Mouse (Mus musculus): ENCODE results near the gene Csad. TPM values are rescaled to one million over a fixed set of nuclear protein-coding genes. Genes with fewer than 3 reads are reported as not detected.

The Csad gene
- polyA plus RNA-seq, 1 experiment from 2014 or later = 64.3 TPM

DNA sequence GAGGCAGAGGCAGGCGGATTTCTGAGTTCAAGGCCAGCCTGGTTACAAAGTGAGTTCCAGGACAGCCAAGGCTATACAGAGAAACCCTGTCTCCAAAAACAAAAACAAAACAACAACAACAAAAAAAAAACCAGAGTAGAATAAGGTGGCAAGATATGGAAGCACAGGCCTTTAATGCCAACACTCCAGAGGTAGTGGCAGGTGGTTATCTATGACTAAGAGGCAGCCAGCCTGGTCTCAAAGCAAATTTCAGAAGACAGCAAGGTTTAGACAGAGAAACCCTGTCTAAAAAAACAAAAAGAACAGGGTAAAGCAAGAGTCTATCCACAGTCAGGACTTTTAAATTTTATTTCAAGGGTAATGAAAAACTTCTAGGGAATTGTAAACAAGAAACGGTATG lies 69.8 kb downstream of the Csad start:
- Histone ChIP-seq H3K27ac (no peak overlapping the region), H3K9me3 (no peaks in the 10 kb centered on the region), H3K9ac (no peak overlapping the region), H3K36me3 (peaks cover 24% of the 10 kb centered on the region), H3K4me3 (replicated peaks) (peak overlapping the region; percentile 89; the same call in 1 of the 2 replicates), H3K4me2 (peak overlapping the region; percentile 83; the same call in 1 of the 2 replicates), H3K27me3 (replicated peaks) (no peaks in the 10 kb centered on the region), H3K4me1 (peaks cover 16% of the 10 kb centered on the region)
- WGBS = 60% methylated on average over 2 of the region's 2 CpGs
- no peak for ATAC-seq (ENCODE audit: insufficient read depth, low FRiP score, low read depth)

DNA sequence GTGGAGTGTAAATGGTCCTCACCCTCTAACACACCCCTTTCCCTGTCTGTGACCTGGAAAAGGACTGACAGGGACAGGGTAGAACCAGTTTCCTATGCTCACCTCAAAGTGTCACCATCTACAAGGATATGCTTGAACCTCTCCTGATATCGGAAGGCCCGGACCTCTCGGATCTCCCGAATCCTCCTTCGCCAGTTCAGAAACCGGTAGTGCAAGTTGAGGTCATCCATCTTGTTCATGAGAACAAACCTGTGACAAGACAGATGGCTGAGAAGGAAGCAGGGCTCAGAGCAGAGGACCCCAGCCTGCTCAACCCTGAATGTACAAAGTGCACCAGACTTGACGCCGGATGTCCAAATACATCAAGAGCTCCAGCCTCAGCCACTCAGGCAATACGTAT lies 71.2 kb downstream of the Csad start:
- H3K9ac ChIP-seq = no peak overlapping the region
- no peaks in the 10 kb centered on the region for H3K9me3 ChIP-seq
- no peak for ATAC-seq (ENCODE audit: insufficient read depth, low FRiP score, low read depth)
- H3K27me3 ChIP-seq (replicated peaks) = no peaks in the 10 kb centered on the region
- no peak overlapping the region for H3K4me3 ChIP-seq (replicated peaks)
- H3K4me2 ChIP-seq = no peak overlapping the region
- H3K27ac ChIP-seq = peak overlapping the region; percentile 46; the same call in 1 of the 2 replicates
- peaks cover 35% of the 10 kb centered on the region for H3K36me3 ChIP-seq
- WGBS = 58% methylated on average over 9 of the region's 9 CpGs
- H3K4me1 ChIP-seq = peaks cover 16% of the 10 kb centered on the region

Other genes starting within 250 kb of the Csad start
- gene Krt8, start 200.2 kb downstream of the Csad start, polyA plus RNA-seq (2015; fragmentation: Nextera tagmentation; extraction: Ambion mirVana) = 916 and 929 TPM in 2 replicates
- 448 and 512 TPM in 2 replicates for gene Krt18, start 176.5 kb downstream of the Csad start, polyA plus RNA-seq (2015; fragmentation: Nextera tagmentation; extraction: Ambion mirVana)
- gene Eif4b, start 131.0 kb downstream of the Csad start, polyA plus RNA-seq (2015; fragmentation: Nextera tagmentation; extraction: Ambion mirVana) = 107 and 116 TPM in 2 replicates
- gene Tns2, start 104.3 kb downstream of the Csad start, polyA plus RNA-seq (2015; fragmentation: Nextera tagmentation; extraction: Ambion mirVana) = 34.6 and 34.7 TPM in 2 replicates
- gene Spryd3, start 68.5 kb downstream of the Csad start, polyA plus RNA-seq (2015; fragmentation: Nextera tagmentation; extraction: Ambion mirVana) = 25.0 and 25.2 TPM in 2 replicates
- gene Igfbp6, start 60.4 kb downstream of the Csad start, polyA plus RNA-seq (2015; fragmentation: Nextera tagmentation; extraction: Ambion mirVana) = 13.2 and 18.2 TPM in 2 replicates
- gene Soat2, start 54.2 kb downstream of the Csad start, polyA plus RNA-seq (2015; fragmentation: Nextera tagmentation; extraction: Ambion mirVana) = 5.9 and 6.2 TPM in 2 replicates
- gene Zfp740, start 1.5 kb downstream of the Csad start, polyA plus RNA-seq (2015; fragmentation: Nextera tagmentation; extraction: Ambion mirVana) = 44.5 and 52.7 TPM in 2 replicates
- gene Itgb7, start 27.2 kb upstream of the Csad start, polyA plus RNA-seq (2015; fragmentation: Nextera tagmentation; extraction: Ambion mirVana) = 9.6 and 12.7 TPM in 2 replicates
- 29.8 and 33.8 TPM in 2 replicates for gene Rarg, start 52.8 kb upstream of the Csad start, polyA plus RNA-seq (2015; fragmentation: Nextera tagmentation; extraction: Ambion mirVana)
- 0.27 and 0.30 TPM in 2 replicates for gene Gm9918, start 65.8 kb upstream of the Csad start, polyA plus RNA-seq (2015; fragmentation: Nextera tagmentation; extraction: Ambion mirVana)
- 66.3 and 66.4 TPM in 2 replicates for gene Mfsd5, start 74.7 kb upstream of the Csad start, polyA plus RNA-seq (2015; fragmentation: Nextera tagmentation; extraction: Ambion mirVana)
- 22.9 and 23.9 TPM in 2 replicates for gene Espl1, start 91.5 kb upstream of the Csad start, polyA plus RNA-seq (2015; fragmentation: Nextera tagmentation; extraction: Ambion mirVana)
- gene Pfdn5, start 121.4 kb upstream of the Csad start, polyA plus RNA-seq (2015; fragmentation: Nextera tagmentation; extraction: Ambion mirVana) = 322 TPM in 2 replicates
- 83.5 and 85.5 TPM in 2 replicates for gene Myg1, start 127.0 kb upstream of the Csad start, polyA plus RNA-seq (2015; fragmentation: Nextera tagmentation; extraction: Ambion mirVana)
- gene Aaas, start 146.0 kb upstream of the Csad start, polyA plus RNA-seq (2015; fragmentation: Nextera tagmentation; extraction: Ambion mirVana) = 55.9 and 67.0 TPM in 2 replicates
- gene Sp7, start 162.5 kb upstream of the Csad start, polyA plus RNA-seq (2015; fragmentation: Nextera tagmentation; extraction: Ambion mirVana) = 1.0 and 1.1 TPM in 2 replicates
- gene Sp1, start 201.4 kb upstream of the Csad start, polyA plus RNA-seq (2015; fragmentation: Nextera tagmentation; extraction: Ambion mirVana) = 9.6 and 9.7 TPM in 2 replicates
- 0.90 and 1.3 TPM in 2 replicates for gene Amhr2, start 240.6 kb upstream of the Csad start, polyA plus RNA-seq (2015; fragmentation: Nextera tagmentation; extraction: Ambion mirVana)